Mouse (Mus musculus) CD8-positive naive resting alpha-beta T cell, adult 2 months (primary cell): Measurements from ENCODE around the gene Cd300lg.

Experiments
- DNase-seq, 2 experiments: peaks; one replicate each; pipeline ENCODE4 v3.0.0; 2022; ENCODE audit warnings: low read depth in 2 of 2, low spot score in 2 of 2

Cd300lg gene

GRCm38 (mm10) chr11:102041350-102041949 lies at the start of gene Cd300lg:
Gene Cd300lg, plus strand, starts transcription at chr11:102041509.
- no peak for DNase-seq

GRCm38 (mm10) chr11:101991813-101992212 lies 49.5 kb upstream of the Cd300lg start:
- DNase-seq: no peak

DNA sequence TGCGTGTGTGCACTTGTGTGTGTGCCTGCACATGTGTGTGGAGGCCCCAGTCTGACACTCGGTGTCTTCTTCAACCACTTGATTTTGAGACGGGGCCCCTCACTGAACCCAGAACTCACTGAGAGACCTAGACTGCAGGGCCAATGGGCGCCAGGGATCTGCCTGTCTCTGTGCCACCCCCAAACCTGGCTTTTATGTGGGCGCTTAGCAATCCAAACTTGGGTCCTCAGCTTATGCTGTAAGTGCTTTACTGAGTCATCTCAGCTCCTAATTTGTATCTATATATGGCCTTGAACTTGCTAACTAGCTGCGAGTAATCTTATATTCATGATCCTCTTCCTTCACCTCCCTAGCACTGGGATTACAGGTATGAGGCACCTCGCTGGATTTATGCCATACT lies 48.9 kb upstream of the Cd300lg start:
- DNase-seq: no peak

GRCm38 (mm10) chr11:101994100-101994499 lies 47.2 kb upstream of the Cd300lg start:
- no peak for DNase-seq

GRCm38 (mm10) chr11:101995938-101996337 lies 45.4 kb upstream of the Cd300lg start:
- no peak for DNase-seq

- DNase-seq: no peak
Measured at GRCm38 (mm10) chr11:101998258-101998657, 43.1 kb upstream of the Cd300lg start.

DNA sequence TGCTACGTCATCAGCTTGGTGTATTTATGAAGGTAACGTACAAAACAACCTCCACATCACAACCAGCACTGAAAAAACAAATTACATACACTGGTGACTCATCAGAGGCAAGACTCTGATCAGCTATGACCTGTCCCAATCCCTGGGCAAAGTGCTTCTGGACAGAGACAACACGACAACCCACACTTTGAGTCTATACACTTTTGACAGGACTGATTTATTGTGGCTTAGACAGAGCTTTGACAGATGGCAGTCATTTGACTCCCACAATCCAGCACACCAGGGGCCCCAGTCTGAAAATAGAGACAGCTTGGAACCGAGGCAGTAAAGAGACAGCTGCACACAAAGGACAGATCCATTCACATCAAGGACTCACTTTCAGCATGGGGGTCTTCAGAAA lies 41.8 kb upstream of the Cd300lg start:
- DNase-seq: no peak

- DNase-seq: no peak
Measured at GRCm38 (mm10) chr11:102004251-102004650, 37.1 kb upstream of the Cd300lg start.

GRCm38 (mm10) chr11:102006271-102006670 lies 35.0 kb upstream of the Cd300lg start:
- no peak for DNase-seq

GRCm38 (mm10) chr11:102006688-102007087 lies 34.6 kb upstream of the Cd300lg start:
- DNase-seq: no peak

DNA sequence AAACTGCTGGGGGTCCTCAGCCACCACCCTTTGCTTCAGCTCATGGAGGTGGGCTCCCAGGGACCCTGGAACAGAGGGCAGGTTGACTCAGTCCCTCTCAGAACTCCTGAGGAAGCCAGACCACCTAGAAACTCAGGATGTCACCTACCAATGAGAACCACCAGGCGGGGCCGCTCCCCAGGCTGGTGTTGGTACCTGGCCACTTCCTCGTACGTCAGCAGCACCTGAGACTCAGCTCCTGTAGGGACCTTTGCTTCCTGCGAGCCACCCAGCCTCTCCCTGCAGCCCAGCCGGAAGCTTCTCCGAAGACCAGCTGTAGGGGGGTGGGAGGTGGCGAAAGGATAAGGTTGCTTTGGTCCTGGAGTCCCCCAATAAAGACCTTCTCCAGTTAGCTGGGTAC lies 32.9 kb upstream of the Cd300lg start:
- DNase-seq: no peak

GRCm38 (mm10) chr11:102008954-102009637 lies 32.2 kb upstream of the Cd300lg start:
- no peak for DNase-seq

DNA sequence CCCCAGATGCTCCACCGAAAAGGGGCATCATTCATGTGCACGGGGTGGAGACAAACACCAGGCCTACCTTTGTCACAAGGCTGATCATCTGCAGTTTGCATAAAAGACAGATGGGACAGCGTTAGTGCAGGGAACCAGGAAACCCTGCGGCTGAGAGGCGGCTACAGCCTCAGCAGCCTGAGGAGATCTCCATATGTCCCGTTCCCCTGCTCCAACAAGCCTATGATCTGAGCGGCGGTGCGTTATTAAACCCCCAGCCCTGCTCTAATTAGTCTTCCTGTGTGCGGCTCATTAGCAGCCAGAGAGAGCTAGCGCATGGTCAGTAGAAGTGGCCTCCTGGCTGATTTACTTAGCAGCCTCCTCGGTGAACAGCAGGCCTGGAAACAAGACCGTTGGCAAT lies 31.2 kb upstream of the Cd300lg start:
- no peak for DNase-seq

GRCm38 (mm10) chr11:102011510-102011909 lies 29.8 kb upstream of the Cd300lg start:
- DNase-seq: no peak

- DNase-seq: no peak
Measured at GRCm38 (mm10) chr11:102013201-102013600, 28.1 kb upstream of the Cd300lg start.

DNA sequence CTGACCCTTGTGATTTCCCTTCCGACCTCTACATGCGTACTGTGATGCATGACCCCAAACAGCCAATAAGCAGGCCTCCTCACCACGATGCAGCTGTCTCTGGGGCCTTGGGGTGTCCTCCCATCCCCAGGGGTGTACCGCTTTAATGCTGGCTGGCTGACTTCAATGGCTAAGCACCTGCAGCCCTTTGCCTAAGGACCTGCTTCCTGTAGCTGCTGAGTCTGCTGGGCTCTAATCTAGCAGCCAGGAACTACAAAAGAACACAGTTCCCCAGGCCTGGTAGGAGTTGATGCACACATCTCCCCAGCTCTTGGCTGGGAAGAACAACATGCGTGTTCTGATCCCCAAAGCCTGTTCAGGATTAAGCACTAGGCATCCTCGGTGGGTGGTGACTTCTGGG lies 25.8 kb upstream of the Cd300lg start:
- no peak for DNase-seq

GRCm38 (mm10) chr11:102016136-102016535 lies 25.2 kb upstream of the Cd300lg start:
- no peak for DNase-seq

DNA sequence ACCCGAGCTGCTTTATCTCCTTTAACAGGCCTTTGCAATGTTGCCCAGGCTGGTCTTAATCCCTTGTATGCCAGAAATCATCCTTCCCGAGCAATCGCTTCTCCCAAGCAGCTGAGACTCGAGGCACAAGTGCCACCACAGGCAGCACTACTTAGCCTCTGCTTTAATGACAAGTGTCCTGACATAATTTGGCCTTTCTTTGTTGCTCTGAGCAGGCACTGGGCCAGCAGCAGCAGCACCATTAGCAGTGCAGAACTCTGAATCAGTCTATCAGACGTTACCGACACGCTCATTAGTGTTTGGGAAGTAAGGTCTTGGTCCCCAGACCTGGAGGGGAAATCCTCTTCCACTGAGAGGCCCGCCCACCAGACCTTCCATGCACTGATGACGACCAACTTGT lies 21.6 kb upstream of the Cd300lg start:
- no peak for DNase-seq

GRCm38 (mm10) chr11:102021196-102021595 lies 20.1 kb upstream of the Cd300lg start:
- no peak for DNase-seq

GRCm38 (mm10) chr11:102023406-102023805 lies 17.9 kb upstream of the Cd300lg start:
- no peak for DNase-seq

DNA sequence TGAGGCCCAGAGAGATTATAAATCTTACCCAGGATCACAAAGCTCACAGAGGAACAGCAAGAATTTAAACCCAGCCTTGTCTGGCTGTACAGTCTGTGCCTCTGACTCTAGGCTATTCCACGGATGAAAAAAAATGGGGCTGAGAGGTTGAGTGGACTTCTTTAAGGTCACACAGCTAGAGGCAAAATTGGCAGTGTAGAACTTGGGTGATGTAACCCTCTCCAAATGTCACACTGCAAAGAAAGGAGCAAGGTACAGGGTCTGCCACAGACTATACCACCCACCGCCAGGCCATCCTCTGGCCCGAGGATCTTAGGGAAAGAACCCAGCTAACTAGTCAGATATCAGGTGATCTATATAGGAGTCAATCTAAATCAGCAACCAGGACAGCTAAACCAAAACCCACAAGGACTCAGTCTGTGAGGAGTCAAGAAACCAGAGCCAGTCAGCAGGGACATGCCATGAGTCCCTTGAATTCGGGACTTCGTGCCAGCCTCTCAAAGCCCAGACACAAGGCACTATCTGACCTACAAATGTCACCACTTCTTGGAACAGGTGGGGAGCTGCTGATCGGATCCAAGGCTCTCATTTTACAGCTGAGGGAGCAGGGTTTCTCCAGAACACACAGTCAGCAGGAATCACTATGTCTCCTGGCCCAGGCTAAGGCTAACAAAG lies 17.1 kb upstream of the Cd300lg start:
- DNase-seq: no peak

GRCm38 (mm10) chr11:102024875-102025274 lies 16.4 kb upstream of the Cd300lg start:
- no peak for DNase-seq
